Mouse (Mus musculus): ENCODE measurements around the gene Nup93.

Gene Nup93

DNA sequence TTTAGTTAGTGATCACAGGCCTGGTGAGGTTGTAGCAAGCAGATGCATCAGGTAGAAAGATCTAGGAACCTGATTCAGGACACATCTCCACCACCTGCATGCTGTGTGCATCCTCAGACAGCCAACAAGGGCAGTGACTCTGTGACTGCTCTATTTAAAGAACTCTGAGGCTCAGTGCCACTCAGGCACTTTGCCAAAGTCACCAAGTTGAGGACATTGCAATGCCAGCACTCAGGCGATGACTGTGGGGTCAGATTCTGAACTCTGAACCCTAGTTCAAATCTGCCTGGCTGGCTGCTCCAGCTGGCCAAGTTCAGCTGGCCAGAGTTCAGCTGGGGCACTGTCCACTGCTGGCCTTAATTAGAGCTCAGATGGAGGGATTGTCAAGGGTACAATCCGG, 149.5 kb downstream of the Nup93 start:
- DNase-seq (ENCODE audit: low spot score) = no peak

GRCm38 (mm10) chr8:94364686-94365312, 150.4 kb downstream of the Nup93 start:
- DNase-seq (ENCODE audit: low spot score) = no peak

- DNase-seq (ENCODE audit: low spot score) = no peak
Observed at GRCm38 (mm10) chr8:94365410-94365981, 151.1 kb downstream of the Nup93 start.
